Mouse (Mus musculus): ENCODE results near the gene Fam213a.

GRCm38 (mm10) chr14:41033135-41034110 lies 19.8 kb upstream of the Fam213a start:
- TF ChIP-seq CTCF (IDR thresholded peaks at IDR 0.05; ENCODE audit: control insufficient read depth, insufficient read depth, insufficient read length) (peak; percentile 22), MAX (IDR thresholded peaks at IDR 0.05) (no peak)
